Mouse (Mus musculus) testis, adult 2 months (tissue): ENCODE results near the gene Pex16. TPM values are rescaled to one million over a fixed set of nuclear protein-coding genes. Genes with fewer than 3 reads are reported as not detected.
"Not testable (repeated sequence)": the region's sequence is repeated elsewhere in the genome, so short reads cannot be mapped to it uniquely, and the experiment has no call there.

ENCODE experiments used
- H3K27ac ChIP-seq: fragments of 200-500 bp; 2 replicates; pipeline ENCODE4 v1.5.1; 2012; ENCODE audit warnings: low read depth, low read length; ENCODE audit not compliant: control insufficient read depth, insufficient read depth
- H3K27me3 ChIP-seq: fragments of 200-500 bp; 2 replicates; pipeline ENCODE4 v1.6.1; 2012; ENCODE audit warnings: mild to moderate bottlenecking, low read length, moderate library complexity; ENCODE audit not compliant: control insufficient read depth, insufficient read depth
- H3K36me3 ChIP-seq: fragments of 200-500 bp; 2 replicates; pipeline ENCODE4 v1.6.1; 2012; ENCODE audit warnings: mild to moderate bottlenecking, low read length; ENCODE audit not compliant: control insufficient read depth, insufficient read depth
- H3K4me1 ChIP-seq: fragments of 200-500 bp; 2 replicates; pipeline ENCODE4 v1.6.1; 2012; ENCODE audit warnings: low read length; ENCODE audit not compliant: control insufficient read depth, insufficient read depth
- H3K4me3 ChIP-seq: fragments of 200-500 bp; 2 replicates; pipeline ENCODE4 v1.5.1; 2012; ENCODE audit warnings: low read depth, mild to moderate bottlenecking, low read length, moderate library complexity, mixed read lengths; ENCODE audit not compliant: control insufficient read depth
- CTCF ChIP-seq: fragments of 200-500 bp; IDR thresholded peaks from 2 replicates; pipeline ENCODE4 v1.5.1; 2012; ENCODE audit warnings: low read depth, mild to moderate bottlenecking, inconsistent platforms, low read length, moderate library complexity; ENCODE audit not compliant: control insufficient read depth, insufficient read depth, insufficient replicate concordance
- POLR2A ChIP-seq: fragments of 200-500 bp; IDR thresholded peaks from 2 replicates; pipeline ENCODE4 v1.6.1; 2012; ENCODE audit warnings: low read depth, mild to moderate bottlenecking, inconsistent platforms, low read length, moderate library complexity; ENCODE audit not compliant: control insufficient read depth
- polyA plus RNA-seq: library from polyadenylated mRNA; depleted of rRNA; stranded (reverse); fragments of >200 nt; gene quantifications from 2 replicates; pipeline ENCODE4 v1.2.3, GENCODE M21; 2012

The Pex16 gene
- polyA plus RNA-seq, 1 experiment = 89.9 TPM

DNA sequence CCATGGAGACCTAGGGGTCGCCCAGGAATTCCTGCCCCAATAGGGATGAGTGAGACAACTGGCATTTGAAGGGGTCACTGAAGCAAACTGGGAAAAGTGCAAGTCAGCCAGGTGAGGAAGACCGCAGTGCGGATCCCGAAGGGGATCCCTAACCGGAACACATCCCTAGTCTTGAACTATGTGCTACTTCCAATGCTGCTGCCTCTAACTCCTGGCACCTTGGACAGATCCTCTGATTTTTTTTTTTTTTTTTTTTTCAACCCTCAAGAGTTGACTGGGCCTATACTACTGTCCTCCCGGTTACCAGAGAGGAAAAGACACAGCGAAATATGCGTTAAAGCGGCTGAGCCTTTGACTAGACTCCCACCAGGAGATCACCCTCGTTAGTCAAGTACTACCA, 15.2 kb downstream of the Pex16 start:
- Histone ChIP-seq H3K4me3 (peak overlapping the region; percentile 81), H3K36me3 (no peaks in the 10 kb centered on the region), H3K27ac (no peak overlapping the region), H3K4me1 (peaks cover 23% of the 10 kb centered on the region), H3K27me3 (no peaks in the 10 kb centered on the region)
- no peak for TF ChIP-seq CTCF

DNA sequence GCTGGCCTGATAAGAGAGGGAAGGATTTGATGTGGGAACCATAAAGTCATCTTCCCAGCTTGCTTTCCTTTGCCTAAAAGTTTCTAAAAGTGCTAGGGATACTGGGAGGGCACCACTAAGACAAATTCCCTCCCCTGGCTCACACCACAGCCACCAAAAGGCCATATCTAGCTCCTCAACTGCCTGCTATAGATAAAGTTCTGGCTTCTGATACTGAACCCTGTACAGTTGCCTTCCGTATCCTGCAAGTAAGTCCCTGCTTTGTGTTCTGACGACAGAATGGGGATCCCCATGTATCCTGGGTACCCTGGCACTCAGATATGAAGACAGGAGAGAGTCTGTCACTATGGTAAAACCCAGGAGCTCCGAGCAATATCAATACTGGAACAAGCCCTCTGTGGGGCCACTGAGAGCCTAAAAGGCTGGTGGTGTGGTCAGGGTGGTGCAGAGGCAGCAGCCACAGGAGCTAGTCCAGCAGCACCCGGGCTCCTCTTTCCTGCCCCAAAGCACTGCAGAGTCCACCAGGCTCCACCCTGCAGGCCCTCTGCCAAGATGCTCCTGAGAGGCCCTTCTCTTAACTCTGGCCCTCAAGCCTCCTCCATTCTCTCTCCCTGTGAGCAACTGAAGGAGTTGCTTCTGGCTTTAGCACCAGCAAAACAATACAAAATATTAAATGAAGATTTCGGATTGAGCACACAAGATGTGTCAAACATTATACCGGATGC, 15.9 kb downstream of the Pex16 start:
- TF ChIP-seq POLR2A (no peak), CTCF (no peak)
- H3K4me1 ChIP-seq = peaks cover 23% of the 10 kb centered on the region

DNA sequence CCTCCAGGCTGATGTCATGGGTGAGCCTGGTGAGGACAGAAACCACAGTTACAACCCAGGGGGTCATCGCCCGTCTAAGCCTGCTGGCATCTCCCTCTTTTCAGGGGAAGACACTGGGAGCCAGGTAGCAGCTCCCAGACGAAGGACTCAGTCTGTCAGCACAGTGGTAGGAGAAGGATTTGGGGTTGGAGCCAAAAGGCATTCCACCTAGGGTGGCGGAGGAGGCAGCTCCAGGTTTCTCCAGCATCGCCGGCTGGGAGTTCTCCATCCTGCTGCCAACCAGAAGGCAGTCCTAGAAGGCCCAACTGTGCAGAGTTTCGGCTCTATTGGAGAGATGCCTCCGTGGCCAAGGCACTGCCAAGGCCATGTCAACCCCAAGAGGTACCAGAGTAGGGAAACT, 16.6 kb downstream of the Pex16 start:
- H3K27me3 ChIP-seq = no peaks in the 10 kb centered on the region
- H3K27ac ChIP-seq = no peak overlapping the region
- H3K4me3 ChIP-seq = peak overlapping the region; percentile 49
- TF ChIP-seq CTCF (no peak), POLR2A (no peak)
- no peaks in the 10 kb centered on the region for H3K36me3 ChIP-seq
- H3K4me1 ChIP-seq = peaks cover 23% of the 10 kb centered on the region

More for the DNA sequence above, 15.9 kb downstream of the Pex16 start:
- peak overlapping the region; percentile 81 for H3K4me3 ChIP-seq
- H3K27me3 ChIP-seq = no peaks in the 10 kb centered on the region
- H3K27ac ChIP-seq = no peak overlapping the region
- no peaks in the 10 kb centered on the region for H3K36me3 ChIP-seq

DNA sequence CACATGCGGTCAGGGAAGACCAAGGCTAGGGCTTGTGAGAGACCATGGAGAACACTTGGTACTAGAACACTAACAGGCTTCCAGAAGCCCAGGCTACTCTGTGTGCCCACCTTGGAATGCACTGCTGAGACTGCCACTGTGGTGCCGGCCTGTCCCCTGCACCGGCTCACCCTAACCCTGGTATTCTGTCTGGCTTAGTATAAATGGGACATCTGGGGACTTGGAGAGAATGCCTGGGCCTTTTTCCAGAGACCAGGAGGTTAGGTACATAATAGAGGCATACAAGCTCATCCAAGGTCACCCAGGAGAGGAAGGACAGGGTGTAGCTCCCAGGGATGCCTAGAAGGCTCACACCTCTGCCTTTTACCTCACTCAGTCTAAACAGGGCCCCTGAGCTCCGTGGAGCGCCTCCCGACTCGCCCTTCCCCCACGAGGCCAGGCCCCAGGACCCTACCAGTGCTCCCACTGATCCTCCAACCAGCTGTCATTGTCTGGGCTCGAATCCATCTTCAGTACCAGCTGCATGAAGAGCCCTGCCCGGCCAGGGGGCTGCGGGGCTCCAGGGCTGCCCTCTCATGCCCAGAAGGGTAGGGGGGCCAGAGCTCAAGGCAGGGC, 17.3 kb downstream of the Pex16 start:
- Histone ChIP-seq H3K27ac (no peak overlapping the region), H3K4me3 (peak overlapping the region; percentile 49), H3K4me1 (peaks cover 23% of the 10 kb centered on the region), H3K36me3 (no peaks in the 10 kb centered on the region), H3K27me3 (no peaks in the 10 kb centered on the region)
- no peak for TF ChIP-seq POLR2A
- no peak for TF ChIP-seq CTCF

DNA sequence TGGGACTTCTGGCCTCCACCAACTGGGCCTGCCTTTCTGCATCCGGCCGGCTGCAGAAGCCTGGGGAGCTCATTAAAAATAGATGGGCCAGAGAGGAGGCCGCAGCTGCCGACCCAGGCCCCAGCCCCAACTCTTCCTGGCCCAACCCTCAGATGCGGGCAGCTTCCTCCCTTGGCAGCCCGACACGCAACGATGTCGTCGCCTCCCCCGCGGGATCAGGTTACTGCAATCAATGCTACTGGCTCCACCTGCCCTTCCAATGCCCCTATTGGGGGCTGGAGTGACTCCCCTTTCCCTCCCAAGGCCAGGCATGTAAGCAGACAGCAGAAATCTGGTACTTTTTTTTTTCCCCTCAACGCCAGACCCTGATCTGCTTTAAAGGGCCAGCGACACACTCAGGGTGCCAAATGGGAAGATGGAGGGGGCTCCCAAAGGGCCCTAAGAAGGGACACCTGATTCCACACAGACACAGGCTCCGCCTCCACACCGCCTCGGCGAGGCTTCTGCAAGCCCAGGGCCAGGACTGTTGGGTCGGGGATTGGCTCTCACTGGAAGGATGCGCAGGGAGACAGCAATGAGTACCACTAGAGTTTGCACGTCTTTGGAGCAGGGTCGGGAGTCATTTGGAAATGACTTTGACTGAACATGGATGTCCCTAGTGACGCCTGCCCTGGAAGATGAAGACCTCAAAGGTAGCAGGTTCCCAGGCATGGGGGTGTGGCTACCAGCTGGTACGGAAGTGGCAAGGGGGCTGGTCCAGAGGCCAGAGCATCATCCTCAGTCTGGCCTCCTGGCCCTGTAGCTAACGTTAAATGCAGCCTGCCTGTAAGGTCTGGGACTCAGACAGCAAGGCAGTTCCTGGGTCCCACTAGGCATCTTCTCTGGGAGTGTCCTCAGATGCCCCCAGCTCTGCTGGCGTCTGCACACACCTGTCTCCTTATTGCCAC, 18.1 kb downstream of the Pex16 start:
- Histone ChIP-seq H3K36me3 (no peaks in the 10 kb centered on the region), H3K27ac (no peak overlapping the region), H3K4me1 (peaks cover 23% of the 10 kb centered on the region), H3K27me3 (no peaks in the 10 kb centered on the region), H3K4me3 (peak overlapping the region; percentile 28)
- TF ChIP-seq POLR2A (no peak), CTCF (no peak)

DNA sequence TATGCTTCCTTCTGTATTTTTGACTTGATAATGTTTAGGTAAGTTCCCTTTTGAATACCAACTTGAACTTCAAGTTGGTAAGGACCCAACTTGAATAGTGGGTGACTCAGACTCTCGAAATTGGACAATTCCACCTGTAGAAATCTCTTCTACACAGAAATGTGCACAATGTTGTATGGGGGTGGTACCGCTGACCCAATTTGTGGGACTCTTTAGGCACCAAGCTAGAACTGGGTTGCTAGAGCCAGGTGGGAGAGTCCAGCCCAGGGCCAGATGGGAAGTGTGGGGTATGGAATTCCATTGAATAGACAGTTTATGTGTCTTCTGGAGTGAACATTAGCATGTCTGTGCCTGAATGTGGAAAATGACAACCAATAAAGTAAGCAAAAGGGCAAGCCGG, 21.1 kb downstream of the Pex16 start:
- Histone ChIP-seq H3K27me3 (no peaks in the 10 kb centered on the region), H3K27ac (no peak overlapping the region), H3K4me1 (peaks cover 16% of the 10 kb centered on the region), H3K4me3 (no peak overlapping the region), H3K36me3 (no peaks in the 10 kb centered on the region)
- no peak for TF ChIP-seq POLR2A
- no peak for TF ChIP-seq CTCF

DNA sequence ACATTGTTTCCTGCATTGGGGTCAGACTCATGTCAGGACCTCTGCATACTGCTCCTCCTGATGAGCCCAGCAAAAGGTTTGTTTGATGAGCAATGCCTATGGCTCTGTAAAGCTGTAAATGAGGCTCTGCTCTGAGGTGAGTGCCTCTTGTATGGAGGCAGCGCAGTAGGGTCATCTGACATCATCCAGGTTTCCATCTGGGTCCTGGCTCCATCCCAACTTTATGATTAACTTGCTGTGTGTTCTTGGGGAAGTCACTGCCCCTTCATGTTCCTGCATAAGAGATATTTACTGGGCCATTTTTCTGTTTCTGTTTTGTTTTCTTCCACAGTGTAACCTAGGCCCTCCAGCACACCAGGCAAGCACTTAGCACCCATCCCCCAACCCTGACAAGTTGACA, 23.0 kb downstream of the Pex16 start:
- Histone ChIP-seq H3K27ac (no peak overlapping the region), H3K36me3 (no peaks in the 10 kb centered on the region), H3K4me1 (peaks cover 14% of the 10 kb centered on the region), H3K4me3 (no peak overlapping the region), H3K27me3 (no peaks in the 10 kb centered on the region)
- TF ChIP-seq CTCF (no peak), POLR2A (no peak)

DNA sequence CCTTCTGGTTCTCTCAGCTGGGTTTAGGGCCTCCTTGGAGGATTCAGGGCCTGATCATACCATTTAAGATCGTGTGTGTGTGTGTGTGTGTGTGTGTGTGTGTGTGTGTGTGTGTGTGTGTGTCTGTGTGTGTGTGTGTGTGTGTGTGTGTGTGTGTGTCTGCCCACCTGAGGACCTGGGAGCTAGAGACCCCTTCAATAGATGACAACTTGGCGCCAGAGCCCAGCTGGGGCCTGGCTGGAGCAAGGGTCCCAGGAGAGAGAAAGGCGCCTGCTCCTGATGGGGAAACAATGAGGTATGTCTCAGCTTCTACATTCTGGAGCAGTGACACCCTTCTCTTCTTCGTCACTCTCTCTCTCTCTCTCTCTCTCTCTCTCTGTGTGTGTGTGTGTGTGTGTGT, 25.4 kb downstream of the Pex16 start:
- H3K4me3 ChIP-seq, H3K27me3 ChIP-seq, H3K36me3 ChIP-seq, H3K27ac ChIP-seq: not testable (repeated sequence)
- peaks cover 11% of the 10 kb centered on the region for H3K4me1 ChIP-seq
